Mouse (Mus musculus) limb, embryonic 11.5 days (tissue): ENCODE measurements at regions not wholly inside any gene's neighbourhood (a gene's known extent, or its start where the extent isn't known, plus 50 kb on each side); places are given as distances from the start of the nearest gene placed in this dataset.

Experiments
- ATAC-seq: fragments of 200-750 bp; cut with Nextera tagmentation; 2 replicates; pipeline ENCODE4 v1.8.0; 2017; ENCODE audit warnings: low read depth; ENCODE audit not compliant: insufficient number of reproducible peaks, low FRiP score, low TSS enrichment
- DNase-seq: peaks from one replicate; pipeline ENCODE4 v3.0.0-alpha.2; 2015; ENCODE audit warnings: low spot score
- H3K27ac ChIP-seq: fragments of 300-500 bp; sonication (generic); replicated peaks from 2 replicates; pipeline ENCODE4 v1.5.1; 2014; ENCODE audit warnings: low read depth, mild to moderate bottlenecking, low read length
- H3K27me3 ChIP-seq: fragments of 300-500 bp; sonication (generic); 2 replicates; pipeline ENCODE4 v1.6.1; 2014; ENCODE audit warnings: mild to moderate bottlenecking, low read length, mixed read lengths; ENCODE audit not compliant: control insufficient read depth, insufficient read depth
- H3K36me3 ChIP-seq: fragments of 300-500 bp; sonication (generic); 2 replicates; pipeline ENCODE4 v1.6.1; 2014; ENCODE audit warnings: mild to moderate bottlenecking, low read length, moderate library complexity, mixed read lengths; ENCODE audit not compliant: control insufficient read depth, insufficient read depth
- H3K4me1 ChIP-seq: fragments of 300-500 bp; sonication (generic); 2 replicates; pipeline ENCODE4 v1.6.1; 2014; ENCODE audit warnings: low read length, mixed read lengths; ENCODE audit not compliant: control insufficient read depth, insufficient read depth
- H3K4me2 ChIP-seq: fragments of 300-500 bp; sonication (generic); 2 replicates; pipeline ENCODE4 v1.6.1; 2014; ENCODE audit warnings: low read depth, mild to moderate bottlenecking, moderate library complexity; ENCODE audit not compliant: severe bottlenecking
- H3K4me3 ChIP-seq: fragments of 300-500 bp; sonication (generic); 2 replicates; pipeline ENCODE4 v1.5.1; 2014; ENCODE audit warnings: low read depth, low read length
- H3K9ac ChIP-seq: fragments of 300-500 bp; sonication (generic); 2 replicates; pipeline ENCODE4 v1.6.1; 2014; ENCODE audit warnings: mild to moderate bottlenecking, low read length
- H3K9me3 ChIP-seq: fragments of 300-500 bp; sonication (generic); 2 replicates; pipeline ENCODE4 v1.6.1; 2016; ENCODE audit warnings: low read length; ENCODE audit not compliant: control insufficient read depth
- WGBS: fragments of 180-500 bp; shearing (Covaris S2); extraction: QIAGEN DNeasy Blood & Tissue Kit; methylation state at CpG from one replicate; pipeline ENCODE4 v1.1.7; 2014; 5-methylcytosine and 5-hydroxymethylcytosine counted together

DNA sequence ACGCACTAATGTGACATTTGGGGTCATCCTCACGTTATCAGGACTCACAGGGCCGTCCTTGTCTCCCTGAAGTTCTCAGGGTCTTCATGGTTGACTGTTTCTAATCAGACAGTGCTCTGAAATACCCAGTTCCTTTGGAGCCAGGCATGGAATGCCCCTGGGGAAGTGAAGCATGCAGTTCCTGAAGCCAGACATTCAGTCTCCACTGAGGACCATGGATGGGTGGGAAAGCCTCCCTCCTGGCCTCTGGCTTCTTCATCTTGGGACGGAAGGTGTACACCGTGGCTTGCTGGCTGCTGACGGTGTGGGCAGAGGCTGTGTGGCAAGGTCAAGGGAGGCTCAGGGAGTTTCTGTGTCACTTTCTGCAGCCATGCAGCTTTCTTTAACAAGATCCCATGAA lies 184.2 kb upstream of the Gm5148 start:
- ATAC-seq, result no peak
- 72% methylated on average over 6 of the region's 6 CpGs for WGBS

GRCm38 (mm10) chr3:37907432-37908088 lies 183.3 kb upstream of the Gm5148 start:
- no peak overlapping the region for H3K9ac ChIP-seq
- H3K4me3 ChIP-seq, result no peak overlapping the region
- H3K27ac ChIP-seq, result no peak overlapping the region

More for the DNA sequence above, 184.2 kb upstream of the Gm5148 start:
- no peak overlapping the region for H3K9ac ChIP-seq
- DNase-seq, result no peak
- no peak overlapping the region for H3K27ac ChIP-seq
- H3K9me3 ChIP-seq, result no peaks in the 10 kb centered on the region
- H3K4me1 ChIP-seq, result peaks cover 12% of the 10 kb centered on the region
- no peaks in the 10 kb centered on the region for H3K36me3 ChIP-seq
- H3K27me3 ChIP-seq, result no peaks in the 10 kb centered on the region
- no peak overlapping the region for H3K4me3 ChIP-seq
- no peak overlapping the region for H3K4me2 ChIP-seq

GRCm38 (mm10) chr3:37906806-37907251 lies 182.5 kb upstream of the Gm5148 start:
- 9% methylated on average over 5 of the region's 5 CpGs for WGBS
- DNase-seq (peak; percentile 62), ATAC-seq (peak; percentile 65; the same call in 1 of the 2 replicates)
- no peak overlapping the region for H3K9ac ChIP-seq
- H3K4me3 ChIP-seq, result no peak overlapping the region
- no peaks in the 10 kb centered on the region for H3K9me3 ChIP-seq
- peak overlapping the region; percentile 70 for H3K27ac ChIP-seq
- H3K27me3 ChIP-seq, result no peaks in the 10 kb centered on the region
- H3K4me2 ChIP-seq, result no peak overlapping the region
- H3K36me3 ChIP-seq, result no peaks in the 10 kb centered on the region
- peaks cover 12% of the 10 kb centered on the region for H3K4me1 ChIP-seq

More at GRCm38 (mm10) chr3:37907432-37908088, 183.3 kb upstream of the Gm5148 start:
- peaks cover 12% of the 10 kb centered on the region for H3K4me1 ChIP-seq
- no peaks in the 10 kb centered on the region for H3K36me3 ChIP-seq
- H3K9me3 ChIP-seq, result no peaks in the 10 kb centered on the region
- H3K27me3 ChIP-seq, result no peaks in the 10 kb centered on the region
- H3K4me2 ChIP-seq, result no peak overlapping the region
- ATAC-seq (no peak), DNase-seq (peak; percentile 41)
- 35% methylated on average over 14 of the region's 14 CpGs for WGBS

DNA sequence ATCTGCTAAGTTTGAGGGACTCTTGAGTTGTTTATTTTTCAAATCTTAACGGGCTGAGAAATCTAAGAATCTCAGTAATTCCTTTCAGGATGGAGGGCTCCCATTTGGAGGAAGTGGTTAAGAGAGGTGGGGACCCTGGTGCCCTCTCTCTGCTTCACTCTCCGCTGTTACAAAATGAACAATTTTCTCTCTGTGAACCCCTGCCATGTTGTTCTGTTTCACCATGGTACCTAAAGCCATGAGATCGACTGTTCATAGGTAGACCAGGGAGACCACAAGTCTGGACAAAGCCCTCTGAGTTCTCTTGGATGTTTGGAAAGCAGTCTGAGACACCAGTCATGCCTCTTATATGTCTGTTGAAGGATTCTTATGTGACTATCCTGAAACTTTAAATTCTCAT lies 179.9 kb upstream of the Gm5148 start:
- no peak overlapping the region for H3K27ac ChIP-seq
- DNase-seq, result no peak
- peaks cover 12% of the 10 kb centered on the region for H3K4me1 ChIP-seq
- H3K9ac ChIP-seq, result no peak overlapping the region
- ATAC-seq, result no peak
- no peaks in the 10 kb centered on the region for H3K27me3 ChIP-seq
- H3K4me3 ChIP-seq, result no peak overlapping the region
- H3K9me3 ChIP-seq, result no peaks in the 10 kb centered on the region
- no peak overlapping the region for H3K4me2 ChIP-seq
- no peaks in the 10 kb centered on the region for H3K36me3 ChIP-seq
- WGBS, result 73% methylated on average over 3 of the region's 3 CpGs

- Histone ChIP-seq H3K36me3 (no peaks in the 10 kb centered on the region), H3K27me3 (no peaks in the 10 kb centered on the region), H3K9me3 (no peaks in the 10 kb centered on the region), H3K27ac (no peak overlapping the region), H3K4me1 (peaks cover 12% of the 10 kb centered on the region), H3K4me3 (no peak overlapping the region), H3K9ac (no peak overlapping the region), H3K4me2 (no peak overlapping the region)
- DNase-seq (no peak), ATAC-seq (no peak)
- 59% methylated on average over 3 of the region's 3 CpGs for WGBS
These were observed 179.2 kb upstream of the Gm5148 start for GRCm38 (mm10) chr3:37903482-37903881.

- 89% methylated on average over 4 of the region's 4 CpGs for WGBS
- H3K27ac ChIP-seq, result no peak overlapping the region
- no peaks in the 10 kb centered on the region for H3K27me3 ChIP-seq
- H3K4me1 ChIP-seq, result peaks cover 13% of the 10 kb centered on the region
- no peak overlapping the region for H3K9ac ChIP-seq
- no peaks in the 10 kb centered on the region for H3K9me3 ChIP-seq
- H3K36me3 ChIP-seq, result no peaks in the 10 kb centered on the region
- H3K4me2 ChIP-seq, result no peak overlapping the region
- no peak overlapping the region for H3K4me3 ChIP-seq
- DNase-seq (no peak), ATAC-seq (no peak)
These were observed 178.7 kb upstream of the Gm5148 start for GRCm38 (mm10) chr3:37903021-37903420.

- no peaks in the 10 kb centered on the region for H3K36me3 ChIP-seq
- H3K9me3 ChIP-seq, result no peaks in the 10 kb centered on the region
- DNase-seq (no peak), ATAC-seq (no peak)
- peak overlapping the region; percentile 71; the same call in 1 of the 2 replicates for H3K27ac ChIP-seq
- no peak overlapping the region for H3K9ac ChIP-seq
- H3K27me3 ChIP-seq, result no peaks in the 10 kb centered on the region
- no peak overlapping the region for H3K4me3 ChIP-seq
- H3K4me2 ChIP-seq, result no peak overlapping the region
- 27% methylated on average over 3 of the region's 3 CpGs for WGBS
- H3K4me1 ChIP-seq, result 0 out of 2 replicates have a peak, but pooled peaks cover 7% of the 10 kb centered on the region
These were observed 173.1 kb upstream of the Gm5148 start for GRCm38 (mm10) chr3:37897392-37897791.

DNA sequence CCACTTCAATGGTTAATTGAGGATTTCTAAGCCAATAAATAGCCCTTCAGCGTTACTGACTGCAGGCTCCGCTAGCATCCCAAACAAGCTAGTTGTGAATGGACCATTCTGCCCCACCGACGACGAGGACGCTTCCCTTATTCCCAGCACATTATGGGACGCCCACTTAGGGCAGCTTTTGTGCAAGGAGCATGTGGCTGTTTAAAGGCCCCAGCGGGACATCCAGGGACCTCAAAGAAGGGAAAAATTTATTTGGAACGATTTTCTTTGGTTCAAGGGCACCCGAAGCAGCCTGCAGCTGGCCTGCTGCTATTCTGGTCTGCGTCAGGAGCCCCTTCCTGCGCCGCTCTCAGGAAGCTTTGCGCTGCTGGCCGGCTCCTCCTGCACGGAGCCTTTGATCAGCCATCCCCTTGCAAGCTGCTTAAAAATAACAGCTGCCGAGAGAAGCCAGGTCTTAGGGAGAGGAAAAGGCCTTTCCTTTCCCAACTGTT lies 172.6 kb upstream of the Gm5148 start:
- Histone ChIP-seq H3K9me3 (no peaks in the 10 kb centered on the region), H3K27me3 (no peaks in the 10 kb centered on the region), H3K4me1 (0 out of 2 replicates have a peak, but pooled peaks cover 7% of the 10 kb centered on the region), H3K4me2 (peak overlapping the region; percentile 30; the same call in 1 of the 2 replicates), H3K9ac (no peak overlapping the region), H3K4me3 (0 out of 2 replicates have a peak overlapping the region, but pooled peaks have one; percentile 6), H3K27ac (peak overlapping the region; percentile 71), H3K36me3 (no peaks in the 10 kb centered on the region)
- ATAC-seq, result peak; percentile 78
- under 1% methylated on average over 17 of the region's 17 CpGs for WGBS
- peak; percentile 85 for DNase-seq
